Mouse (Mus musculus) T-cell, adult 66 days (primary cell): ENCODE results near the gene Tgtp1. TPM values are rescaled to one million over a fixed set of nuclear protein-coding genes. Genes with fewer than 3 reads are reported as not detected.

Experiments used
- total RNA-seq, 2 experiments: library from RNA; stranded (reverse); gene quantifications; 3 replicates in 1 of 2; 4 replicates in 1 of 2; pipeline ENCODE4 v1.2.4; 2023

The Tgtp1 gene
- 100 to 1,000 TPM in 1 of 2 experiments, 10 to 100 TPM in 1; 79.4 to 106 TPM for total RNA-seq

DNA sequence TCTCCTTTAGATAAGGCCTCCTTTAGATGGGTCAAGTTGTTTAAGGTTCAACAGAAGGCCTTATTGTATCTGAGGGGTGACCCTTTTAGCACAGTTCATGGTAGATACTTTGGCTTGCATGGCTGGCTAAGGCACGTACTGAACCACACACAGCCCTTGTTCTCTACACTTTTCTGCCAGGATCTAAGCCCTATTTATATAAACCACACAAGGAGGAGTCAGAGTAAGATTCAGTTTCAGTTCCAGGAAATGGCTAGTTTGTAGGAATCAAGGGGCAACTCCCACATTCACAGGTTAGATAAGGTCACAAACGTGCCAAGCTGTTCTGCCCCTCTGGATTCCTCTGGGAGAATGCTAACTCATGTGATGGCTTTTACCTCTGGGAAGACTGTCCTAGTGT is at the start of gene Tgtp1:
TSS of gene Tgtp1 (minus strand) at position 155 of the 400 bp plus-strand sequence.

DNA sequence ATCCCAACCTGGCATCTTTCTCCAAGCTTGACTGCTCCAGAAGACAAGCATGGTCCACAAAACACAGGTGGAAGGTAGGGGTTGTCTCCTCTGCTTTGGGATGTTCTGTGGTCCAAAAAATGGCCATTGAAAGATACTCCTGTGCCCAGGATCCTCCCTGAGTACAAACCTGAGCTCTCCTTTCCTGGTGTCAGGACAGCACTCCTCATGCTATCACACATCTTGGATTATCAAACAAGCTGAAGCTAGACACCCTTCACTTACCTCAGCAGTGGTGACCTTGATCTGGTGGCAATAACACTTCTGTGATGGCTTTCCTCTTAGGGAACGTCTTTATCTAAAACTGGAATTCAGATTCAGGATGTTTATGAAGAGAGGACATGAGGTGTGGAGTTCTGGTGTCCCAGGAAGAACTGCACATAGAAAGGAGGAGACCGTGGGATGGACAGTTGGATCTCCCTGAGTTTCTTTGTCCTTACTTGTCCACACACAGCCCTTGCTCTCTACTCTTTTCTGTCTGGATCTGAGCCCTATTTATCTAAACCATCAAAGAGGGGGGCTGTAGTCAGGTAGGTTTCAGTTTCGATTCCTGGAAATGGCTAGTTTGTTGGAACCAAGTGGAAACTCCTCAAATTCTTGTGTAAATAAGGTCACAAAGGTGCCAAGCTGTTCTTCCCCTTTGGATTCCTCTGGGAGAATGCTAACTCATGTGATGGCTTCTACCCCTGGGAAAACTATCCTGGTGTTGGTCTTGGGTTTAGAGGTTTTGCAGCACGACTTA is 2.0 kb downstream of the Tgtp1 start, which contains the start of gene Gm12185:
TSS of gene Gm12185 (minus strand) at position 487 of the 781 bp plus-strand sequence.

DNA sequence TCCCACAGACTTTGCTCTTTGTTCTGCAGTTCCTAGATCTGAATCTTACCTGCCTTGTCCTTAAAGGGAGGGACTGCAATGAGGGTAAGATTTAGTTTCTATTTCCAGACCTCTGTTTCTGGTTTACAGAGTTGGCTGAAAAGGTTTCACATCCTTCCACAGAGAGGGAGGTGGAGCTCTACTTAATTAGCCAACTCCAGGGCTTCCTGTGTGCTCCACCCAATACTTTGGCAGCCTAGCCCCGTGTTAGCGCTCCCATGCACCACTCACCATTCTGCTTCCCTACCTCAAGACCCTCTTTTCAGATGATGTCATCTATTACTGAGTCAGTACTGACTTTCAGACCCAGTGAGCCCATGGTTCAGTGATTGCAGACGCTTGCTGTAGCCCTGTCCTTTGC is 14.7 kb downstream of the Tgtp1 start, which contains the start of gene 9930111J21Rik1:
TSS of gene 9930111J21Rik1 (minus strand) at position 148 of the 400 bp plus-strand sequence.

DNA sequence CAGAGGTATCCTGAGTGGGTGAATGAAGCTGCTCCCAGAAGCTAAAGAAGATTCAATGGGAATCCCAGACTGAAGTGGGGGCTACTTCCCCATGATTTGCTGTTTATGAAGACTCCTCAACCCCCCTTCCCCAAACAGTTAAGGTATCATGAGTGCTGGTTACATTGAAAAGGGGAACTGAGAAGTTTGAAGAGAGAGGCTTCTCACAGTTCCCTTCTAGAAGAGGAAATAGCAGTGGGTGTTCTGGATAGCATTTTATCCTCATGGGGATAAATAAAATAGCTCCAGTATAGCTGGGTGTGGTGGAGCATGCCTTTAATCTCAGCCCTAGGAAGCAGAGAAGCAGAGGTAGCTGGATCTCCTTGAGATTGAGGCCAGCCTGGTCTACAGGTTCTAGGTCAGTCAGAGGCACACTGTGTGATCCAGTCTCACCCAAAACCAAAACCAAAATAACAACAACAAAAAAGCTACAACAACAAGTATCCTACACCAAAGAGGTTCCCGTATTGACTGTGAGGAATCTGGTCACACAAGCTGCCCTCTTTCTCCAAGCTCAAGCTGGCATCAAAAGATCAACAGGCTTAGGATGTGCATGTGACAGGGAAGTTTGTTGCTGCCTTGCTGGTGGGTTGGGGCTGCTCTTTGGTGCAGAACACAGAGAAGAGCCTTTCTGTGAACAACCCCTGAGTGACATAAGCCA is 15.6 kb downstream of the Tgtp1 start, which contains the start of gene Olfr56:
TSS of gene Olfr56 (plus strand) at position 650 of the 700 bp plus-strand sequence.

DNA sequence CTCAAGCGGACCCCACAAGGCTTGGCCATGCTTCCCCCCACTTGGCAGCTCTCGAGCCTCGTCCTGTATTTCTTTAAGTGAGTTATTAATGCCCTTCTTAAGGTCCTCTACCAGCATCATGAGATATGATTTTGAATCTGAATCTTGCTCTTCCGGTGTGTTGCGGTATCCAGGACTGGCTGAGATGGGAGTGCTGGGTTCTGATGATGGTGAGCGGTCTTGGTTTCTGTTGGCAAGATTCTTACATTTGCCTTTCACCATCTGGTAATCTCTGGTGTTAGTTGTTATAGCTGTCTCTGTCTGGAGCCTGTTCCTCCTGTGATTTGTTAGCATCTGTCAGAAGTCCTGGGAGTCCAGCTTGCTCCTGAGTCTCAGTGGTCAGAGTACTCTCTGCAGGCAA is 47.9 kb downstream of the Tgtp1 start, which contains the start of gene Psme2b:
TSS of gene Psme2b (minus strand) at position 101 of the 400 bp plus-strand sequence.

Other genes with a start within 250 kb of the Tgtp1 start
- gene Rack1, start 193.8 kb downstream of the Tgtp1 start, total RNA-seq: 1,000 to 10,000 TPM; 2,114 to 2,159 TPM
- 10 to 100 TPM; 37.3 to 42.7 TPM for gene Trim41, start 176.8 kb downstream of the Tgtp1 start, total RNA-seq
- gene Trim7, start 168.0 kb downstream of the Tgtp1 start, total RNA-seq: under 1 TPM; 0.30 to 0.58 TPM
- gene Gm12184, start 167.5 kb downstream of the Tgtp1 start, total RNA-seq: 1 to 10 TPM in 1 of 2 experiments, under 1 TPM in 1; 0.62 to 1.0 TPM
- gene Irgm1, start 122.5 kb downstream of the Tgtp1 start, total RNA-seq: 10 to 100 TPM; 65.2 to 84.0 TPM
- gene Gm5431, start 92.0 kb downstream of the Tgtp1 start, total RNA-seq: 10 to 100 TPM; 24.2 to 24.6 TPM
- 10 to 100 TPM; 45.9 to 57.5 TPM for gene Psme2b, start 48.0 kb downstream of the Tgtp1 start, total RNA-seq
- gene Olfr56, start 15.3 kb downstream of the Tgtp1 start, total RNA-seq: 1 to 10 TPM; 1.5 to 2.0 TPM
- 10 to 100 TPM; 71.1 to 76.5 TPM for gene 9930111J21Rik1, start 14.8 kb downstream of the Tgtp1 start, total RNA-seq
- gene Gm12185, start 1.9 kb downstream of the Tgtp1 start, total RNA-seq: 10 to 100 TPM; 65.7 to 68.5 TPM
- 10 to 100 TPM; 88.2 to 95.5 TPM for gene 9930111J21Rik2, start 57.1 kb upstream of the Tgtp1 start, total RNA-seq
- gene Tgtp2, start 70.0 kb upstream of the Tgtp1 start, total RNA-seq: 10 to 100 TPM; 52.8 to 79.9 TPM
- gene Ifi47, start 82.4 kb upstream of the Tgtp1 start, total RNA-seq: 100 to 1,000 TPM; 148 to 178 TPM
- not detected for gene Olfr1396, start 120.7 kb upstream of the Tgtp1 start, total RNA-seq
- not detected for gene Olfr1395, start 148.1 kb upstream of the Tgtp1 start, total RNA-seq
- not detected for gene Olfr1394, start 160.2 kb upstream of the Tgtp1 start, total RNA-seq
- gene Btnl9, start 193.0 kb upstream of the Tgtp1 start, total RNA-seq: under 1 TPM in 1 of 2 experiments, not detected in 1; 0.32 TPM
- 100 to 1,000 TPM in 1 of 2 experiments, 10 to 100 TPM in 1; 99.5 to 102 TPM for gene Zfp62, start 209.1 kb upstream of the Tgtp1 start, total RNA-seq